Mouse (Mus musculus): Measurements from ENCODE around the gene Vta1.

DNA sequence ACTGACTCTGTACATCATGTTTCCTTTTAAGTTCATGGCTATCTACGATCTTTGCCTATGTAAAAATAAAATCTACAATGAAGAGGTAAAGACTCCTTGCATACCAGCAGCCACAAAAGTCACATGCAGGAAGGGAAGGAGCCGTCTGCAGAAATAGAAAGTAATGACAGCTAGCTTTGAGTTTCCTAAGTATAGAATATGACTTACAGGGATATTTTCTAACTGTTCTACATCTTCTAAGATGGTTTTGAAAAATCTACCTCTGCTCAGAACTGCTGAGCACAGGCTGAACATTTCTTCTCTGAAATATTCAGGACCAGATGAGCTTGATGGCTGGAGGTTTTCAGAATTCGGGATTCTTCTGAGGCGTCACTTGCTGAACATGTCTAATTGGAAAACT lies 66.3 kb downstream of the Vta1 start:
- no peak for TF ChIP-seq POLR2A (IDR thresholded peaks at IDR 0.05; ENCODE audit: low read depth, low read length)
- TF ChIP-seq CTCF (IDR thresholded peaks at IDR 0.05; ENCODE audit: borderline replicate concordance, insufficient read depth, low read length): no peak
